Mouse (Mus musculus): ENCODE data around the gene Emilin1. TPM values are rescaled to one million over a fixed set of nuclear protein-coding genes. Genes with fewer than 3 reads are reported as not detected.

Emilin1 gene
- polyA plus RNA-seq (2012) = 1.3 and 1.7 TPM in 2 replicates

- no peak for TF ChIP-seq GATA1 (IDR thresholded peaks at IDR 0.05; ENCODE audit: low read length)
These were observed at the start of gene Emilin1 for GRCm38 (mm10) chr5:30913060-30913841. Gene Emilin1, plus strand, starts transcription at chr5:30913402.

DNA sequence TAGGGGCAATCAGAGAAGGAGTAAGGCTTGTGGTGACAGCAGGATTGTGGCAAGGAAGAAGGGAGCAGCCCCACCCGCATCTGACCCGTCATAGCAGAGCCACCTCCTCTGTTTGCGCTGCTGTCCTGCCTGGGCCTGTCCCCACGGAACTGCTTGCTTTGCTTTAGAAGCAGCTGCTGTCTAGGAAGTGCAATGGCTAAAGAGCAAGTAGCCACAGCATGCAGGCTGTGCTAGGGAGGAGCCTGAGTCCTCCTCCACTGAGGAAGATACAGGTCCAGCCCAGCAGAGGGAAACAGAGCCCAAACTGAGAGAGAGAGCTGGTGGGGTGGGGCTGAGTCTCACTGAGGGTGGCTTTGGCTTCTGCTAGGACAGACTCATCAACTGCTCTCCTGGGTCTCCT is 49.4 kb upstream of the Emilin1 start:
- no peak for TF ChIP-seq GATA1 (IDR thresholded peaks at IDR 0.05; ENCODE audit: low read length)

DNA sequence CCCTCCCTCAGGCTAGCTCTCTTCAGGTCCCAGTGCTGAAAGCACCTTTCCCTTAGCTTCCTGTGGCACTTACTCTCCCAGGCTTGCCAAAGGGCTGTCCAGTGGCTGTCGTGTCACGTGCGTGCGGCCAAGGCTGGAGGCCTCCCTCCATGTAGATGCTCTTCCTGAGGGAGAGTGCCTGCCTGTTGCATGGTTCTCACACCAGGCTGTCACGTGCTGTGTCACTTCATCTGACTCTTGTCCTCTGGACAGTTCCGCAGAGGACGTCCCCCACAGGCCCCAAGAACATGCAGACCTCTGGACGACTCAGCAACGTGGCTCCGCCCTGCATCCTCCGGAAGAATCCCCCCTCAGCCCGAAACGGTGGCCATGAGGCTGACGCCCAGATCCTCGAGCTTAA is 48.9 kb upstream of the Emilin1 start:
- no peak for TF ChIP-seq GATA1 (IDR thresholded peaks at IDR 0.05; ENCODE audit: low read length)

DNA sequence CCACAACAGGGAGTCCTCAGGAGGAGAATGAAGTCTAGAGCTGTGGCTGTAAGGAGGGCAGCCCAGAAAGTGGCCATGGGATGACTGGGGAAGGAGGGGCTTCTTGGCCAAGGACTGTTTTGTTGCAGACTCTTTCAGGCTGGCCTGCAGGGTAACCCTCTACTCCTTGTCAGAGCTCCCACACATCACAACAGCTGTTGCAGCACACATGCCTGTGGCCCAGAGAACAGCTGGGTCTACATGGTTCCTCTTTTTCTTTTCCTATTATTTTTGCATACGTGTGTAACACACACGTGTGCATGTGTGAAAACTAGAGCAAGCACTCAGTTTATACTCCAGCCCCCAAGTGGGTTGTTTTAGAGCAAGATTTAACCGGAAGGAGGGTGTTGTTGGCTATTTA is 46.3 kb upstream of the Emilin1 start:
- TF ChIP-seq GATA1 (IDR thresholded peaks at IDR 0.05; ENCODE audit: low read length) = no peak

- no peak for TF ChIP-seq GATA1 (IDR thresholded peaks at IDR 0.05; ENCODE audit: low read length)
These were observed 45.5 kb upstream of the Emilin1 start, which contains the start of gene Tmem214 for GRCm38 (mm10) chr5:30867712-30868111. Gene Tmem214, plus strand, starts transcription at chr5:30868012.

DNA sequence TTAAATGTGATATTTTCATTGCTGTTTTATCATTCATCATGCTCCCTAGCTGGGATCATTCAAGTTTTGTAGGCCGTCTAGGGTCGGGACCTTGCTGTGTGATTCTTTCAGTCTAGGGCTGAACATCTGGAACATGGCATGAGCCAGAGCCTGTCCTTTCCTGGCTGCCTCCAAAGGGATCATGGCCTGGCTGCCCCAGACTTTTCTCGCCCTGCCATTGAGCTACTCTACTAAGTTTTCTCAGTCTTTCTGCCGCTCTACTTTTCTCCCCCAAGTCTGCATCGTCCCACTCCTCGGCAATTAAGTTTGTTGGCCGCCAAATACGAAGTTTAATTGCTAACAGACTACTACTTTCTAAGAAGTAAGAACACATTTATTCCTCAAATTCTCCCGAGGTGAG is 44.2 kb upstream of the Emilin1 start:
- TF ChIP-seq GATA1 (IDR thresholded peaks at IDR 0.05; ENCODE audit: low read length) = no peak

- no peak for TF ChIP-seq GATA1 (IDR thresholded peaks at IDR 0.05; ENCODE audit: low read length)
These were observed 43.6 kb upstream of the Emilin1 start for GRCm38 (mm10) chr5:30869405-30870130.

DNA sequence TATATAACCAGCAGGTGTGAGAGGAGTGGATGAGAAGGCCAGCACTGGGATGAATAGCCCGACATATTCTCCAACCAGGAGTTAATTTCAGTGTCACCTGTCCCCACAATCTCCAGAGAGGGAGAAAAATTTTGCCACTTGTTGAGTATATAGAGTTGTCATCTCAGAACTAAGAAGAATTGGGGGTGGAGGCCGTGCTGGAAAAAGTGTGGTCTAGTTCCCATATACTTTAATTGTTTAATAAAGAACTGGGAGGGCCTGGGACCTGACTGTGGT is 43.1 kb upstream of the Emilin1 start:
- TF ChIP-seq GATA1 (IDR thresholded peaks at IDR 0.05; ENCODE audit: low read length) = no peak

GRCm38 (mm10) chr5:30872574-30872973 is 40.6 kb upstream of the Emilin1 start:
- no peak for TF ChIP-seq GATA1 (IDR thresholded peaks at IDR 0.05; ENCODE audit: low read length)

GRCm38 (mm10) chr5:30874365-30874764 is 38.8 kb upstream of the Emilin1 start:
- no peak for TF ChIP-seq GATA1 (IDR thresholded peaks at IDR 0.05; ENCODE audit: low read length)

DNA sequence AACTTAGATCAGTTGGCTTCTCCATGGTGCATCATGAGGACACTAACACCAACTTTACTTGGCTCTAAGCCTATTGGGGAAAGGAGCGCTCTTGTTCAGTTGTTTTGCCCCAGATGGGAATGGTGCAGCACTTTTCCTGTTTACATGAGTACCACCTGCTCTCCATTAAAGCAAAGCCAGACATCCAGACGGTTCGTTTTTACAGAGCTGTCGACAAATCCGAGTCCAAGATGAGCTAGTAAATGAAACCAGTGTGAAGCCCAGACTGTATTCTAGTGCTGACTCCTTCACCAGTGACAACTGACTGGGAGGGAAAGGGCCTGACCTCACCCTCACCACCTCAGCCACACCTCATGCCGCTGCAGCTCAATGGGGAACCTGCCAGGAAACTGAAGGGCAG is 34.6 kb upstream of the Emilin1 start:
- no peak for TF ChIP-seq GATA1 (IDR thresholded peaks at IDR 0.05; ENCODE audit: low read length)

- no peak for TF ChIP-seq GATA1 (IDR thresholded peaks at IDR 0.05; ENCODE audit: low read length)
These were observed 33.8 kb upstream of the Emilin1 start for GRCm38 (mm10) chr5:30879347-30879943.

DNA sequence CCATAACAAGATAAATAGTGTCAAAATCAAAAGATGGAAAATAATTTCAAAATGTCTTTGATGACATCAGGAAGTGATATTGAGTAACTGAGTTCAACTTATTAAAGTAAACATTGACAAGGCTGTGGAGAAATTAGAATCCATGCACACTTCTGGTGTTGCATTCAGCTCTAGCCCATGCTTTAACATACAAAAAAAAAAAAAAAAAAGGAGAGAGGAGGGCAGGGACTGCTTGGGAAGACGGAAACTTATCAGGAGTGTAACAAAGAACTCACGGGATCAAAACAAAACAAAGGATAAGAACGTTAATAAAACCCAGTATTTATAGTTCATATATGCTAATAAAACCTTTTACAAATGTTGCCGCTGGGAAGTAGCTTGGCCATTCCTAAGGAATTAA is 27.0 kb upstream of the Emilin1 start:
- no peak for TF ChIP-seq GATA1 (IDR thresholded peaks at IDR 0.05; ENCODE audit: low read length)

GRCm38 (mm10) chr5:30886731-30887130 is 26.5 kb upstream of the Emilin1 start:
- TF ChIP-seq GATA1 (IDR thresholded peaks at IDR 0.05; ENCODE audit: low read length) = no peak

GRCm38 (mm10) chr5:30887331-30887761 is 25.9 kb upstream of the Emilin1 start:
- no peak for TF ChIP-seq GATA1 (IDR thresholded peaks at IDR 0.05; ENCODE audit: low read length)

- TF ChIP-seq GATA1 (IDR thresholded peaks at IDR 0.05; ENCODE audit: low read length) = no peak
These were observed 25.3 kb upstream of the Emilin1 start for GRCm38 (mm10) chr5:30887858-30888336.

All from G1E-ER4 (cell line).